Mouse (Mus musculus) ES-Bruce4 (cell line): Measurements from ENCODE around the gene Gm26558.

Experiments
- CTCF ChIP-seq: IDR thresholded peaks from one replicate; pipeline ENCODE4 v1.8.1; 2011; ENCODE audit warnings: low read depth, low read length
- EP300 ChIP-seq: IDR thresholded peaks from 2 replicates; pipeline ENCODE4 v1.6.1; 2011; ENCODE audit warnings: low read depth, low read length; ENCODE audit not compliant: insufficient read depth

- TF ChIP-seq EP300 (no peak), CTCF (no peak)
Measured at GRCm38 (mm10) chr2:70669896-70670295, 8.0 kb upstream of the Gm26558 start.
